Mouse (Mus musculus): ENCODE measurements around the gene St3gal6.
A peak's percentile ranks its signal among the peaks of the same experiment; 100 is the strongest.
"Not testable (repeated sequence)": the region's sequence is repeated elsewhere in the genome, so short reads cannot be mapped to it uniquely, and the experiment has no call there.

St3gal6 gene

GRCm38 (mm10) chr16:58474875-58475274 is 49.2 kb downstream of the St3gal6 start:
- DNase-seq, result no peak

DNA sequence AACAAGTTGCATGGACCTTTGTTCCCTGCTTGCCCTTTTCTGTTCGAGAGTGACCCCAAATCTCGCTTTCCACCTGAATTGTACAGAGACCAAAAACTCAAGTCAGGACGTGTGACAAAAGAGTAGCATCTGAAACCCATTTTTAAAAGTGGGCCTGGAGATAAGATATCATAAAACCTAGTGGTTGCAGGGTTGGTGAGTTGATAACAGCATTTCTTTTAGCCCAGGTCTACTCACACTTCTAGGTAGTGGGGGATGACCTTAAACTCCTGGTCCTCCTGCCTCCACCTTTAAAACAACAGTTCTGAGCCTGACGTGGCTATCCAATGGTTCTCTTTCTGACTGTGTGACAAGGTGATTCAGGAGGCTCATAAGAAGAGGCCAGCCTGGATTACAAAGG is 53.2 kb downstream of the St3gal6 start:
- DNase-seq, result no peak

GRCm38 (mm10) chr16:58470061-58470460 is 54.0 kb downstream of the St3gal6 start:
- no peak for DNase-seq

DNA sequence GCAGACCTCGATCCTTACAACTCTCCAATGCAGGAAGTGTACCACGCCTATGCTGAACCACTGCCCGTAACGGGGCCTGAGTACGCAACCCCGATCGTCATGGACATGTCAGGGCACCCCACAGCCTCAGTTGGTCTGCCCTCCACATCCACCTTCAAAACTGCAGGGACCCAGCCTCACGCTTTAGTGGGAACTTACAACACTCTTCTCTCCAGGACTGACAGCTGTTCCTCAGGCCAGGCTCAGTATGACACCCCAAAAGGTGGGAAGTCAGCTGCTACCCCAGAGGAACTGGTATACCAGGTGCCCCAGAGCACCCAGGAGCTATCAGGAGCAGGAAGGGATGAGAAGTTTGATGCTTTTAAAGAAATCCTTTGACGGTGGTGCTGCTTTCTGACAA is 58.6 kb downstream of the St3gal6 start:
- DNase-seq, result no peak

DNA sequence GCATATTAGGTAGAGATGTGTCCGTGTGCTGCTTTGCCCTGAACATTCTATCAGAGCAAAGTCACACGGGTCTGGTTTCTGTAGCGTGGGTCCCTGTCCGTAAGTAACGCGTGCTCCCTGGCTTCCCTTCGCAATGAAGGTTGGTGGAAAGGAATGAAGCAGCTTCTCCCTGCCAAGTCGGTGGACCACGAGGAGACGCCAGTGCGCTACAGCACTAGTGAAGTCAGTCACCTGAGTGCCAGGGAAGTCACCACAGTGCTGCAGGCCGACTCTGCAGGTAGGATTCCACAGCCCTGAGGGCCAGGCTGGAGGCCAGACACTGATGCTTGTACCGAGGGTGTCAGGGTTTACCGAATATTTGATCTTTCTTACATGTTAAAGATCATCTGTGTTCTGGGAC is 60.0 kb downstream of the St3gal6 start:
- no peak for DNase-seq

GRCm38 (mm10) chr16:58462519-58462918 is 61.5 kb downstream of the St3gal6 start:
- no peak for DNase-seq

GRCm38 (mm10) chr16:58461856-58462518 is 62.1 kb downstream of the St3gal6 start:
- no peak for DNase-seq

DNA sequence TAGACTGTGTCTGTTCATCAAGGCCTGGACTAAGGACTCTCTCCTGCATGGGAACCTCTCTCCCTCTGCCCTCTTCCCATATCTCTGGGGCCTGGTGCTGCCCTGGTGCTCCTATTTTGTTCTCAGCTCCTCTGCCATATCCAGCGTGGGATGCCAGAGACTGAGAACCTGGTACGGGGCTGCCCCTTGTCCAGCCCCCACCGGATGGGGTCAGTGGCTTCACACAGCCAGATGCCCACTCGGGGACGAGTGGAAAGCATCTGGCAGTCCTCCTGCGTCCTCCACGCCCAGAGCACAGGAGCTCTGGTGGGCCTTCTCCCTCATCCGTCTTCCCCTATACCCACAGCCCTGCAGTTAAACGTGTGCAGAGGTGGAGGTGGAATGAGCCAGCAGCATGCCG is 63.7 kb downstream of the St3gal6 start:
- DNase-seq, result no peak

DNA sequence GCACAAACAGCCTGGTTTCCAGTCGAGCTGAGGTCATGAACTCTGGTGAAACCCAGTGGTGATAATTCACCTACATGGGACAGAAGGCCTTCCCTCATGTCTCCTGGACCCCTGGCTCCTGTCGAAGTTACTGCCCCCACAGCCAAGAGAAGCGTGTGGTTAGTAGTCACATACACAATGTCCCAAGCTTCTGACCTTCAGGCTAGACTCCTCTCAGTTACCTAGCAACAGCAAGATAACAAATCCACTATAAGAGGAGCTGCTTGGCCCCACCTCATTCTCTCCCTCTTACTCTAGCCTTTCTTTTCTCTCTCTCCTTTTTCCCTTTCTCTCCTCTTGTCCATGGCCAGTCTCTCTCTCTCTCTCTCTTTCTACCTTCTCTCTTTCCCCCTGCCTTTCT is 64.1 kb downstream of the St3gal6 start:
- DNase-seq, result not testable (repeated sequence)

DNA sequence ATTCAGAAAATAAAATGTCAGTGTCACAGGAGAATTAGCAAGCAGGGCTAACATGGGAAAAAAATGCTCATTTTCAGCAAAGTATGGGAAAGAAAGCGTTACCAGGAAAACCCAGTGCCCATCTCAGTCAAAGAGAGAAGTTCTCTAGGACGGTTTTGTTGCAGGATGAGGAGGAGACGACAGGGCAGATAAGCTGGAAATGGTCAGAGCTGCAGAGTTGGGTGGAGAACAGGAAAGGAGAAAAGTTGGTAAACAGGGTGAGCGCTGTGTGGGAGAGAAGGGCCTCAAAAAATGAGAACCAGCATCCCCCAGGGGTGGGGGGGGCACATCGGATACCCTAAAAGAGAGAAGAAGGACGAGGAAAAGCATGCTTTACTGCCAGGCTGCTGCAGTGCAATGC is 67.1 kb downstream of the St3gal6 start:
- no peak for DNase-seq

DNA sequence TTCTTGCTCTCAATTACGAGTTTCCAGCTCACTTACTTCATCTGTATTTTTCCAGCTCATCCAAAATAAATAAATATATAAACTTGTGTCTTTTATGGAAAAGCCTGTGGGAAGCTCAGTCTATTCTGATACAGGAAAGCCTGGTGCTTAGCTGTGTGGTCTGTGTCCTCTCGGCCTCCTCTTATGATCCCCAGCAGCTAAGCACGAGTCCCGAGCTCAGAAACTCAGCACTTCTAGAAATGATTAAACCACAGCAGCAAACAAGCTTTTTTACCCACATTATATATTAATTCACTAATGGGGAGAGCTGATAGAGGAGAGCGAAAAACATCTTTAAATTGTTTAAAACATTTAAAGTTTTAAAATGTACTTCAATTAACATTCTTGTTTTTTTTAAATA is 67.6 kb downstream of the St3gal6 start:
- DNase-seq, result no peak

DNA sequence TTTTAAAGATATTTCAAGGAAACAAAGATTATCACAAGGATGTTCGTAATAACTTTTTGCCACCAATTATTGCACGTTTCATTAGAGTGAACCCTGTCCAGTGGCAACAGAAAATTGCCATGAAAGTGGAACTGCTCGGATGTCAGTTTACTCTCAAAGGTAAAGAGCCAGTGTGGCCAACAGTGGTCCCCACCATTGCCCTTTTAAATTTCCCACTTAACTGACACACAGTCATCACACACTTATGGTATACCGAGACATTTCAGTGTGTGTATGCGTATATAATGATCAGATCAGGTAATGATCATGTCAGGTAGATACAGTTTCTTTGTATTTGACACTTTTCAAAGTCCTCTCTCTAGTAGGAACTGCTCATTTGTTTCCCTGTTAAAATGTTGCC is 68.9 kb downstream of the St3gal6 start:
- no peak for DNase-seq

GRCm38 (mm10) chr16:58454617-58455016 is 69.4 kb downstream of the St3gal6 start:
- peak; percentile 75 for DNase-seq

DNA sequence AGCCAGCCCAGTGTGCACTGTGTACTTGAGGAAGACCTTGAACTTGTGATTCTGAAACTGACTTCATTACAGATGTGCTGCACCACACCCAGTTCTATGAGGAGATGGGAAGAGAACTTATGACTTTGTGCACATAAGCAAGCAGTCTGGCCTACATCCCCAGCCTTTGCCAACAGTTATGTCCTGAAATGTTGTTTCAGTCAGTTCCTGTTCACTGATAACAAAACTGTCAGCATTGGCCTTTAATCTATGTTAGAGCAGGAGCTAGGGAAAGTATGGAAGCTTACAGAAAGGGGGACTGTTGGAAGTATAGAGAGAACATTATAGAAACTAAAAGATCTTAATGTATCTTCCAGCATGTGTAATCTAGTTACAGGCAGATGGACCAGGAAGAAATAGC is 70.2 kb downstream of the St3gal6 start:
- DNase-seq, result no peak

GRCm38 (mm10) chr16:58453138-58453537 is 70.9 kb downstream of the St3gal6 start:
- no peak for DNase-seq

DNA sequence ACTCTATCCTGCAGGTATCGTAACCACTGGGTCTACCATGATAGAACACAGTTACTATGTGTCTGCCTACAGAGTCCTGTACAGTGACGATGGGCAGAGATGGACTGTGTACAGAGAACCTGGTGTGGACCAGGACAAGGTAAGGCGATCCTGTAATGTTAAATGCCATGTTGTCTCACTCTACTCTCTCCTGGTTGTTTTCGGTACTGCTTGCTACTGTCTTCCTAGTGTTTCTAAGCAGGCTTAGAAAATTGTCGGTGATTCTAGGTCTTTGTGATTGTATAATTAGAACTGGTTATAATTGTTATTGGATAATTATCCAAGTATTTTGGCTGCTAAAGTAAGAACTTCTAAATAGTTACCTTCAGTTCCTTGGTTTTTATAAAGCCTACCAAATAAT is 72.4 kb downstream of the St3gal6 start:
- DNase-seq, result no peak

DNA sequence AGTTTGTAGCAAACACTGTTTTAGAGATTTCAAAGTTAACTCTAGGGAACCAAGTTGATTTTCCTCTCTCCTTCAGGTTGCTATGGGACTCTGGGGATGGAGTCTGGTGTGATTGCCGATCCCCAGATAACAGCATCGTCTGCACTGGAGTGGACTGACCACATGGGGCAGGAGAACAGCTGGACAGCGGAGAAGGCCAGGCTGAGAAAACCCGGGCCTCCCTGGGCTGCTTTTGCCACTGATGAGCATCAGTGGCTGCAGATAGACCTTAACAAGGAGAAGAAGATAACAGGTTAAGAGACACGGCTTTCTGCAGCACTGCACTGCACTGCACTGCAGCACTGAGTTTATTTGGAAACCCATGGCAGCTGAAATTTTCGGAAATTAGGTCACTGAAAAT is 73.4 kb downstream of the St3gal6 start:
- no peak for DNase-seq

- DNase-seq, result no peak
Measured at GRCm38 (mm10) chr16:58449073-58449472, 75.0 kb downstream of the St3gal6 start.

DNA sequence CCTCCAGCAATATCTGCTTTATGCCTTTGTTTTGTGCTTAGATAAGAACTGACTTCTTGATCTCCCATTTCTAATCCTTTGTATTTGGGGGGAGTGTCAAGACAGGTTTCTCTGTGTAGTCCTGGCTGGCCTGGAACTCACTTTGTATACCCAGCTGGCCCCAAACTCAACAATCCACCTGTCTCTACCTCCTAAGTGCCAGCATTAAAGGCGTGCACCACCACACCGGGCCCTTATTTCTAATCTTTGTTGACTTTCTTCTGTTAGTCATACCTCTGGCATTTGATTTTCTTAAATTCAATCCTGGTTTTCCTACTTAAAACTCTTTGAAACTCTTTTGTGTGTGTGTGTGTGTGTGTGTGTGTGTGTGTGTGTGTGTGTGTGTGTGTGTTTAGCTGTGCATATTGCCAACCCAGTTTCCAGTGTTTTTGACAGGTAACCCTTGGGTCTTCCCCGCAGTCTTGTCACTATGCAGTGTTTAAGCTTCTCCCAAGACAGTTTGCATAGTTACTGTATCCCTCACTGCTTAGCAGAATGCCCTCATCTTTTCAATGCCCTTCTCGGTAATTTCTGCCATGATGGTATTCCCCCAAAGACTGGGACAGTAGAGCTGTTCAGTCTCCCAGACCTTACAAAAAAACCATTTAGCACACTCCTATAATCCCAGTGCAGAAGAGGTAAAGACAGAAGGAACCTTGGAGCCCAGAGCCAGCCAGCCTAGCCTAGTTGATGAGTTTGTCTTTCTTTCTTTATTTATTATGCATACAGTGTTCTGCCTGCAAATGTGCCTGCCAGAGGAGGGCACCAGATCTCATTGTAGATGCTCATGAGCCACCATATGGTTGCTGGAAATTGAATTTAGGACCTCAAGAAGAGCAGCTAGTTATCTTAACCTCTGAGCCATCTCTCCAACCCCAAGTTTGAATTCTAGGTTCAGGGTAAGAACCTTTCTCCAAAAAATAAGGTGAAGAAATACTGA is 77.5 kb downstream of the St3gal6 start:
- DNase-seq, result peak; percentile 15

- DNase-seq, result no peak
Measured at GRCm38 (mm10) chr16:58444735-58445134, 79.3 kb downstream of the St3gal6 start.

- DNase-seq, result no peak
Measured at GRCm38 (mm10) chr16:58432384-58432783, 91.7 kb downstream of the St3gal6 start.

DNA sequence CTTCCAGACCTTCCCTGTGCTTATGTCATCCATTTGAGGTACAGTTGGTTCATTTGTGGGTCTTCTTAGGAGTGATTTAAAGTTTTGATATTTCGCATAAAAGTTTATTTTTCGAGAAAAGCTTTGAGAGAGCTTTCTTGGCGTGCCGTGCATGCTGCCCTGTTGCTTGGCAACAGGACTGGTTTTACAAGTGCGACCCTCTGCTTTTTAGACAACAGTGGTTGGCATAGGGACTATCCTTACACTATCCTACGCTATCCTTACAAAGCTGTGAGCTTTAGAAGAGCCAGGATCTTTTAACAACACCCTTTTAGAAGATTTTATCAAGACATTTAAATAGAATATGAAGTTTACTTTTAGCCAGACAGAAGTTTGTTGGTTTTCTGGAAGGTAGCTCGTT is 93.8 kb downstream of the St3gal6 start:
- no peak for DNase-seq

GRCm38 (mm10) chr16:58421696-58422354 is 102.2 kb downstream of the St3gal6 start:
- peak; percentile 40 for DNase-seq
